Mouse (Mus musculus) yolk sac, embryonic 10.5 days (tissue): Measurements from ENCODE around the gene Olfr1315-ps1.

ENCODE experiments used
- DNase-seq: peaks from one replicate; pipeline ENCODE4 v3.0.0-alpha.2; 2017; ENCODE audit warnings: low spot score

Olfr1315-ps1 gene

DNA sequence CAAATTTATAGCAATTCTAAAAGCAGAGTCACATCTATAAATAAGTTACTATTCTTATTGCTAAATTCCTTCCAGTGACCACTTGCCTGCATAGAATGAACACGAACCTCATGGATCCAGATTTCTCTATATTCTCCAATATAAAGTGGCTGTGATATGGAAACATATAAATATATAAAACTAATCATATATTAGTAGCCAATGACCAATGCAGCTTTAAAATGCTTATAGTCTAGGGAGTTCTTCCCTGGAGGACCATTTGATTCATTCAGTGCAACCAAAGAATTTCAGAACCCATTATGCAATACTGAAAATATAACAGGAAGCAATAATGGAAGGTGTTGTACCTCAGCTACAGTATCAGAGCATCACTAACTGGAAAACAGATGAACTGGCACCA, at the start of gene Olfr1315-ps1:
Olfr1315-ps1 (minus strand) TSS at position 101 of the 400 bp plus-strand sequence.
- DNase-seq = no peak

DNA sequence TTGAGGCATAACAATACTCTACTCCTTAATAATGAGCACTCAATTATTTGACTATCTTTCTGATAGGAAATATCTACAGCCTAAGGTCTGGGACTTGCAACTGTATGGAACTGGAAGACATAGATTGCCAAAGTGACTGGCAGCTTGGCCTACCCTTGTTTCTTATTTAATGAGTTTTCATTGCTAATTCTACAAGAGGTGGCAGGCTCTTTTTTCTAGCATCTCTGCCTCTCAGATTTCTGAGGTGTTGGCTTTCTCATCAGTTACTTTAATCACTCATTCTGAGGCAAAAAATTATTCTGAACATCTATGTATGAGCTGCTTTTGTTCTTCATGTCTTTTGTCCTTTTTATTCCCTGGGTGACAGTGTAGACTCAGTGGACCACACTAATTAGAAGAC, 38.7 kb upstream of the Olfr1315-ps1 start, which contains the start of gene Olfr1318:
Olfr1318 (plus strand) TSS at position 301 of the 400 bp plus-strand sequence.
- DNase-seq = no peak

DNA sequence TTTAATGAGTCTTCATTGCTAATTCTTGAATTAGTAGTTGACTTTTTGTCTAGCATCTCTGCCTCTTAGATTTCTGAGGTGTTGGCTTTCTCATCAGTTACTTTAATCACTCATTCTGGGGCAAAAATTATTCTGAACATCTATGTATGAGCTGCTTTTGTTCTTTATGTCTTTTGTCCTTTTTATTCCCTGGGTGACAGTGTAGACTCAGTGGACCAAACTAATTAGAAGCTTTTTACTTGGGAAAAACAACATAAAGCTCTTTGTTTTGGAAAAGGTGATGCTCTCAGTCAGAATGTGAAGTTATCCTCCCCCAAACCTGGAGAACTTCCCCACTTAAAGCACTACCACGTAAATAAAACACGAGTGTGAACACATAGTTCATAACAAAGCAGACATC, 24.8 kb upstream of the Olfr1315-ps1 start, which contains the start of gene Olfr1317:
Olfr1317 (plus strand) TSS at position 301 of the 400 bp plus-strand sequence.
- DNase-seq = no peak

DNA sequence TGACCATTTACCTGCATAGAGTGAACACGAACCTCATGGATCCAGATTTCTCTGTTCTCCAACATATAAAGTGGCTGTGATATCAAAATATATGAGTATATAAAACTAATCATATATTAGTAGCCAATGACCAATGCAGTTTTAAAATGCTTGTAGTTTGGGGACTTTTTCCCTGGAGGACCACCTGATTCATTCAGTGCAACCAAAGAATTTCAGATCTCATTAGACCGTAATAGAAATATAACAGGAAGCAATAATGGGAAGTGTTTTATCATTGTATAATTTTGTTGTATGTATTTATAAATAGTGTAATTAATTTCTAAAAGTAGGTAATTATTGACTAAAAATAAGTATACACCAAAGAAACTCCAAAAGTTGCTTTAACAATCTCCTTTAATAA, 19.6 kb upstream of the Olfr1315-ps1 start, which contains the start of gene Olfr1316:
Olfr1316 (minus strand) TSS at position 101 of the 400 bp plus-strand sequence.
- DNase-seq = no peak

DNA sequence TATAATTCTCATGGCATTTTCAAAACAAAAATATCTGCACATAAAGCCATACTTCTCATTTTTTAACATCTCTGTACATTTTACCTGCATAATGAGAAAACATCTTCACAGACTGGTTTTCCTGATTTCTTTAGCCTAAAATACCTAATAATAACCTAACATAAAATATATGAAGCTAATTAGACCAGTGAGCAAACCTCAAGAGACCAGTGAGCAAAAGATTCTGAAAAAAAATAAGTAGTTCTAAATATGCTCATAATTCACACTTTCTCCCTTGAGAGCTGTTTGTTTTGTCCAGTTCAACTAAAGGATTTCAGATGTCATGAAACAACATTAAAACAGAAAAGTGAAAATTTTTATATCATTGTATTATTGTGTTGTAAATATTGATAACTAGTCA, 18.6 kb downstream of the Olfr1315-ps1 start, which contains the start of gene Olfr1314:
Olfr1314 (minus strand) TSS at position 101 of the 400 bp plus-strand sequence.
- DNase-seq = no peak

DNA sequence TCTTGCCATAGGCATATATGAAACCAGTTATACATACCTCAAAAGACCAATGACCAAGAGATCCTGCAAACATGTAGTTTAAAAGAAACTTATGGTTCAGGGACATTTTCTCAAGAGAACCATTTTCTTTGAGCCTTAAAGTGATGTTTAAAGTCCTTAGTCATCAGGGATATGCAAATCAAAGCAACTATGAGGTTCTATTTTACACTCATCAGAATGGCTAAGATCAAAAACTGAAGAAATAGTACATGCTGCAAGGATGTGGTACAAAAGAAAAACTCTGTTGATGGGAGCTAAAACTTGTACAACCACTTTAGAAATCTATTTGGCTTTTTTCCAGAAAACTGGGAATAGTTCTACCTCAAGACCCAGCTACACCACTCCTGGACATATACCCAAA, 37.5 kb downstream of the Olfr1315-ps1 start, which contains the start of gene Olfr1313:
Olfr1313 (minus strand) TSS at position 101 of the 400 bp plus-strand sequence.
- DNase-seq = no peak
